Mouse (Mus musculus): ENCODE measurements around the gene Gm43951. TPM values are rescaled to one million over a fixed set of nuclear protein-coding genes. Genes with fewer than 3 reads are reported as not detected.

The Gm43951 gene
- polyA plus RNA-seq, 1 experiment, result 1.2 TPM

- under 1% methylated on average over 51 of the region's 51 CpGs for WGBS
- Histone ChIP-seq H3K4me1 (ENCODE audit: control insufficient read depth, insufficient read depth, low read length) (peaks cover 3% of the 10 kb centered on the region; the same call in 1 of the 2 replicates), H3K27ac (ENCODE audit: control insufficient read depth, insufficient read depth, low read depth, low read length, poor library complexity) (peak overlapping the region; percentile 71), H3K4me3 (replicated peaks; ENCODE audit: control insufficient read depth, low read depth, low read length) (peak overlapping the region; percentile 91)
- TF ChIP-seq POLR2A (IDR thresholded peaks at IDR 0.05; ENCODE audit: borderline replicate concordance, control insufficient read depth, low read depth, low read length) (peak; percentile 39; the same call in 1 of the 2 replicates), CTCF (IDR thresholded peaks at IDR 0.05; ENCODE audit: control insufficient read depth, insufficient read depth, low read length) (no peak)
Measured at GRCm38 (mm10) chr11:72214591-72215409, 8.2 kb upstream of the Gm43951 start.

DNA sequence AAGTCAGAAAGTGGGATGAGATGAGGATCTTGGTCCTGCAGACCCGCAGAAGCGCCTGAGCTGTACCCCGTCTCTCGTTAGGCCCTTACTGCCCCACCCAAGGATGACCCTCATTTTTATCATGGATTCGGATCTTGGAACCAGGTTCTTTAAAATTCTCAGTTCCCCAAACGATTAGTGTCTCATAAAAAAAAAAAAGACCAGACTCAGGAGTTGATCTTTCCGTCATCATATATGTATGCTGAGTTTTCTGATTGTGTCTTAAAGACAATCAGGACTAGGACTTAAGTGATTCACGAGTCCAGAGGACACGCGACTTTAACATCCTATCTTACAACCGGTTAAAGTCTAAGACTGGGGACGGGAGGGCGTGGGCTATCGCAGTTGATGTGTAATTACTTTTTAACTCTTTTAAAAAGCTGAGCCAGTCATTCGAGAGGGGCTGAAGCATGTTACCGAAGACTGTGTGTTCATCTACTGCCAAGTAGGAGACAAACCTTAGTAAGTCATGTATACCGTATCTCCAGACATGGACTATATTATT lies 1.3 kb upstream of the Gm43951 start:
- peaks cover 9% of the 10 kb centered on the region for H3K4me1 ChIP-seq (ENCODE audit: control insufficient read depth, insufficient read depth, low read length)
- H3K27ac ChIP-seq (ENCODE audit: control insufficient read depth, insufficient read depth, low read depth, low read length, poor library complexity), result peak overlapping the region; percentile 43
- 14% methylated on average over 17 of the region's 17 CpGs for WGBS
- TF ChIP-seq CTCF (IDR thresholded peaks at IDR 0.05; ENCODE audit: control insufficient read depth, insufficient read depth, low read length) (no peak), POLR2A (IDR thresholded peaks at IDR 0.05; ENCODE audit: borderline replicate concordance, control insufficient read depth, low read depth, low read length) (no peak)
- peak overlapping the region; percentile 99 for H3K4me3 ChIP-seq (replicated peaks; ENCODE audit: control insufficient read depth, low read depth, low read length)

- TF ChIP-seq CTCF (IDR thresholded peaks at IDR 0.05; ENCODE audit: control insufficient read depth, insufficient read depth, low read length), result no peak
- TF ChIP-seq POLR2A (IDR thresholded peaks at IDR 0.05; ENCODE audit: borderline replicate concordance, control insufficient read depth, low read depth, low read length), result peak; percentile 53; the same call in 1 of the 2 replicates
- WGBS, result under 1% methylated on average over 42 of the region's 42 CpGs
- Histone ChIP-seq H3K4me3 (replicated peaks; ENCODE audit: control insufficient read depth, low read depth, low read length) (peak within 1 kb of the TSS; percentile 99), H3K27ac (ENCODE audit: control insufficient read depth, insufficient read depth, low read depth, low read length, poor library complexity) (peak within 1 kb of the TSS; percentile 43), H3K4me1 (ENCODE audit: control insufficient read depth, insufficient read depth, low read length) (peaks cover 9% of the 10 kb centered on the region)
Measured at GRCm38 (mm10) chr11:72207204-72207833, 679 bp upstream of the Gm43951 start, which contains the start of the genes 4933427D14Rik and Txndc17. 4933427D14Rik (minus strand) TSS chr11:72207459. Txndc17 (plus strand) TSS chr11:72207547.

DNA sequence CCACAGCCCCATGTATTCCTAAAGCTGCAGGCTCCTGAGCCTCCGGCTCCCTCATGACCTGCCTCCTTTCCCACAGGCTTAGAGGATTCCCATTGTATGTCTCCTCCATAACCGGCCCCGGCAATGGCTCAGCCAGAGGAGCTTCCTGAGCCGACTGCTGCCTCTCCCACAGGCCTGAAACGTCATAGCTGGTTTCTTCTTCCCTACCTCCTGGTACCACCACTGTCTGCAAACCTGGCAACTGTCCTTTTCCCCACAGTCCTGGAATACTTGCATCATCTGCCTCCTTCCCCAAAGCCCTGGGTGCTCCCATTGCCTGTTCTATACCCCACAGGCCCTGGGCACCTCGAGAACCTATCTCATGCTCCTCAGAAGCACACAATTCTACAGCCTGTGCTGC lies 1.4 kb downstream of the Gm43951 start:
- H3K4me3 ChIP-seq (replicated peaks; ENCODE audit: control insufficient read depth, low read depth, low read length), result no peak overlapping the region
- TF ChIP-seq CTCF (IDR thresholded peaks at IDR 0.05; ENCODE audit: control insufficient read depth, insufficient read depth, low read length) (no peak), POLR2A (IDR thresholded peaks at IDR 0.05; ENCODE audit: borderline replicate concordance, control insufficient read depth, low read depth, low read length) (no peak)
- WGBS, result 63% methylated on average over 6 of the region's 6 CpGs
- H3K4me1 ChIP-seq (ENCODE audit: control insufficient read depth, insufficient read depth, low read length), result peaks cover 6% of the 10 kb centered on the region
- no peak overlapping the region for H3K27ac ChIP-seq (ENCODE audit: control insufficient read depth, insufficient read depth, low read depth, low read length, poor library complexity)

- Histone ChIP-seq H3K4me1 (ENCODE audit: control insufficient read depth, insufficient read depth, low read length) (peaks cover 6% of the 10 kb centered on the region), H3K4me3 (replicated peaks; ENCODE audit: control insufficient read depth, low read depth, low read length) (no peak overlapping the region), H3K27ac (ENCODE audit: control insufficient read depth, insufficient read depth, low read depth, low read length, poor library complexity) (no peak overlapping the region)
- 89% methylated on average over 1 of the region's 1 CpGs for WGBS
- TF ChIP-seq POLR2A (IDR thresholded peaks at IDR 0.05; ENCODE audit: borderline replicate concordance, control insufficient read depth, low read depth, low read length), result no peak
- TF ChIP-seq CTCF (IDR thresholded peaks at IDR 0.05; ENCODE audit: control insufficient read depth, insufficient read depth, low read length), result no peak
Measured at GRCm38 (mm10) chr11:72203440-72203839, 3.2 kb downstream of the Gm43951 start.

GRCm38 (mm10) chr11:72196506-72196905 lies 10.1 kb downstream of the Gm43951 start:
- no peak for TF ChIP-seq POLR2A (IDR thresholded peaks at IDR 0.05; ENCODE audit: borderline replicate concordance, control insufficient read depth, low read depth, low read length)
- TF ChIP-seq CTCF (IDR thresholded peaks at IDR 0.05; ENCODE audit: control insufficient read depth, insufficient read depth, low read length), result no peak
- H3K4me1 ChIP-seq (ENCODE audit: control insufficient read depth, insufficient read depth, low read length), result no peaks in the 10 kb centered on the region
- WGBS, result 83% methylated on average over 8 of the region's 8 CpGs
- no peak overlapping the region for H3K27ac ChIP-seq (ENCODE audit: control insufficient read depth, insufficient read depth, low read depth, low read length, poor library complexity)
- no peak overlapping the region for H3K4me3 ChIP-seq (replicated peaks; ENCODE audit: control insufficient read depth, low read depth, low read length)

GRCm38 (mm10) chr11:72194259-72194658 lies 12.4 kb downstream of the Gm43951 start:
- no peak overlapping the region for H3K27ac ChIP-seq (ENCODE audit: control insufficient read depth, insufficient read depth, low read depth, low read length, poor library complexity)
- TF ChIP-seq POLR2A (IDR thresholded peaks at IDR 0.05; ENCODE audit: borderline replicate concordance, control insufficient read depth, low read depth, low read length) (no peak), CTCF (IDR thresholded peaks at IDR 0.05; ENCODE audit: control insufficient read depth, insufficient read depth, low read length) (no peak)
- H3K4me3 ChIP-seq (replicated peaks; ENCODE audit: control insufficient read depth, low read depth, low read length), result no peak overlapping the region
- no peaks in the 10 kb centered on the region for H3K4me1 ChIP-seq (ENCODE audit: control insufficient read depth, insufficient read depth, low read length)
- WGBS, result 87% methylated on average over 2 of the region's 2 CpGs

GRCm38 (mm10) chr11:72190857-72191256 lies 15.8 kb downstream of the Gm43951 start:
- WGBS, result 93% methylated on average over 1 of the region's 1 CpGs
- no peak overlapping the region for H3K27ac ChIP-seq (ENCODE audit: control insufficient read depth, insufficient read depth, low read depth, low read length, poor library complexity)
- no peak for TF ChIP-seq POLR2A (IDR thresholded peaks at IDR 0.05; ENCODE audit: borderline replicate concordance, control insufficient read depth, low read depth, low read length)
- TF ChIP-seq CTCF (IDR thresholded peaks at IDR 0.05; ENCODE audit: control insufficient read depth, insufficient read depth, low read length), result no peak
- no peaks in the 10 kb centered on the region for H3K4me1 ChIP-seq (ENCODE audit: control insufficient read depth, insufficient read depth, low read length)
- no peak overlapping the region for H3K4me3 ChIP-seq (replicated peaks; ENCODE audit: control insufficient read depth, low read depth, low read length)

Data from bone marrow, adult 2 months (tissue).